Mouse (Mus musculus) layer of hippocampus, postnatal 25 days (tissue): Measurements from ENCODE around the gene Cd86. TPM values are rescaled to one million over a fixed set of nuclear protein-coding genes. Genes with fewer than 3 reads are reported as not detected.

Experiments
- DNase-seq, 2 experiments: peaks; one replicate each; pipeline ENCODE4 v3.0.0; 2022; ENCODE audit warnings: mixed read lengths in 2 of 2, low spot score in 1 of 2; ENCODE audit errors: extremely low spot score in 1 of 2
- total RNA-seq, 2 experiments: library from RNA; stranded (reverse); gene quantifications; 2 replicates each; pipeline ENCODE4 v1.2.3; 2021

The Cd86 gene
- total RNA-seq, 2 experiments from 2014 or later, result 1.0 to 1.1 TPM

- no peak for DNase-seq
Measured at GRCm38 (mm10) chr16:36661330-36661729, 4.6 kb downstream of the Cd86 start.

DNA sequence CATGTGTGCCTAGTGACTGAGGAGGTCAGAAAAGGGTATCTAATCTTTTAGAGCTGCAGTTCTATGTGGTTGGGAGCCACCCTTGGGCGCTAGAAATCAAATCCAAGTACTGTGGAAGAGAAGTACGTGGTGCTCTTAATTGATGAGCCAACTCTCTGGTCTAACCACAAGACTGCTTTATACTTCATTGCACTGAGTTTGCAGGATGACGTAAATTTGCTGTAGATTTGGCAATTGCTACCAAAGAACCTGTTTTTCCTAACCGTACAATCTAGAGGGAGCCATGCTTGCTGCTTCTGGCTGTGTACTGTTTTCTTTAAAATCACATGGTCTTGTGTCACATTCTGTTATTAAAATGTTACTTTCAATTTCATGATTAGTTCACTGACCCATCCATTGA, 10.0 kb downstream of the Cd86 start:
- no peak for DNase-seq

DNA sequence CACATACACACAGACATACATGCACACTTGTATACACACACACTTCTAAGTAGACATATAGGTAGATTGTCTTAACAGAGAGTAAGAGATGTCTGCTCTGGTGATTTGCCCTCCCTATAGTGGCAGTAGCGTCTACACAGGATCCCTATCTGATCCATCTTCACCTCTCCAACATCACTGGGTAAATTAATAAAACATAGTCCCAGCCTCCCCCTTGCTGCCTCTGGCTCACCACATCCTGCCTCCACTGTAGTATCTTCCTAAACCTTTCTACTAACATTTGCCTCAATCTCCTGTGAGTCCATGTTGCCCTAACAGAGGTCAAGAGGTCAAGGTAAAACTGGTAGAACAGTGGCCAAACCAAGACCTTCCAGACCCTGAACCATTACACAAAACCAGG, 10.7 kb downstream of the Cd86 start:
- DNase-seq, result no peak

DNA sequence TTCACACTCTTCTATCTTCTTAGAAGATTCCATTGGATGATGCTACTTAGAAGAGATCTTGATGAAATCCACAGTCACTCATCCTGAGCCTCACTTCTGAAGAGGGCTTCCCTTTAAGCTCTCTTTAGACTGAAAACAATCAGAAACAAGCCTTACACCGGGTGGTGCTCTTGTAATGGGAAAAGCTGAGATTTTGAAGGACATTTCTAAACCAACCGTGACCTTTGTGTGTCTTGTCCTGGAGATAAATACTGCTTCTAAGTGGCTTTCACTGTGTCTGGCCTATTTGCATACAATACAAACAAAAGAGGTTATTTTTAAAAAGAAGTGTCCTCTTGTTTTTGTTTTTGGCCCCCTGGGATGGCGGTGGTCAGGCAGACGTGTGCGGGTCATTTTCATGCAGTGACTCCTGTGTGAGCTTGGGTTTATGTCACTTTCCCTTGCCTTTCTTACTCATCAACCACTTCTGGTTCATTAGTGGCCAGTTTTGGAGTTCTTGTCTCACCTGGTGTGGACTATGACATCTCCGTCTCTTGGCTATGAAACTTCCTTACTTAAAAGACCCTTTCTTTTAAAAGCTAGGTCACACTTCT, 14.6 kb downstream of the Cd86 start:
- DNase-seq, result no peak

- no peak for DNase-seq
Measured at GRCm38 (mm10) chr16:36650511-36650910, 15.4 kb downstream of the Cd86 start.

- DNase-seq, result no peak
Measured at GRCm38 (mm10) chr16:36649304-36649703, 16.6 kb downstream of the Cd86 start.

DNA sequence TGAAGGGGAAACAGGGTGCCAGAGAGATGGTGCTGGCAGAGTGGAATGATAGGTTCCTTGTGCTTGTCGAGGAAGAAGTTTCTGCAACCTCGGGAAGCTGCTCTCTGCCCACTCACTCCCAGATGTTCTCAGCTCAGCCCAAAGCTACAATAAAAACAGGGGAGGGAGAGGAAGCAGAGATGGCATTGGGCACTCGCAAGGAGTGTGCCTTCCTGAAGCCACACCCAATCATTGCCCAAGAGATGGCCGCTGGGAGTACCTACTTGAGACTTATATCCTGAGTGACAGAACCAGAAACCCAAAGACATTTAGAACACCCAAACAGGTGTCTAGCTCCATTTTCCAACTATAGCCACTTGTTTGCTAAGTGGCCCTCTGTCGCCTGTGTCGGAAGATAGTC, 20.8 kb downstream of the Cd86 start:
- no peak for DNase-seq

GRCm38 (mm10) chr16:36642696-36643046, 23.2 kb downstream of the Cd86 start:
- no peak for DNase-seq

- no peak for DNase-seq
Measured at GRCm38 (mm10) chr16:36641830-36642695, 23.8 kb downstream of the Cd86 start.

DNA sequence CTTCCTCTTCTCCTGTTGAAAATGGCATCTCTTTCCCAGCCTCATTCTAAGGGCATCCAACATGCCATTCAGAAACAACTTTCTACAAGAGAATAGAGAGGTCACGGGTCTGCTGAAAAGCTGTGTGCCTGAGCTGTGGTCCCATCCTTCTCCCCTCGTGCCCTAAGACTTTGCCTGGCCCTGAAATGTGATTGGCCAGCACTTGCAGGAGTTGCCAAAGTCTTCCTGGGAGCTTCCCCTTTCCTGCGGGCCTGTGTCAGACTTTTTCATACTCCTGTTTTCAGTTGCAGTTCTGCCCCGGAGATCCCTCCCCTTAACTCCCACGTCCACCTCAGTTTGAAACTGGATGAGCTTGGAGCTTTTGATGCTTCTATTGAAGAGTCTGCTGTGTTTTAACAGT, 24.9 kb downstream of the Cd86 start:
- no peak for DNase-seq

DNA sequence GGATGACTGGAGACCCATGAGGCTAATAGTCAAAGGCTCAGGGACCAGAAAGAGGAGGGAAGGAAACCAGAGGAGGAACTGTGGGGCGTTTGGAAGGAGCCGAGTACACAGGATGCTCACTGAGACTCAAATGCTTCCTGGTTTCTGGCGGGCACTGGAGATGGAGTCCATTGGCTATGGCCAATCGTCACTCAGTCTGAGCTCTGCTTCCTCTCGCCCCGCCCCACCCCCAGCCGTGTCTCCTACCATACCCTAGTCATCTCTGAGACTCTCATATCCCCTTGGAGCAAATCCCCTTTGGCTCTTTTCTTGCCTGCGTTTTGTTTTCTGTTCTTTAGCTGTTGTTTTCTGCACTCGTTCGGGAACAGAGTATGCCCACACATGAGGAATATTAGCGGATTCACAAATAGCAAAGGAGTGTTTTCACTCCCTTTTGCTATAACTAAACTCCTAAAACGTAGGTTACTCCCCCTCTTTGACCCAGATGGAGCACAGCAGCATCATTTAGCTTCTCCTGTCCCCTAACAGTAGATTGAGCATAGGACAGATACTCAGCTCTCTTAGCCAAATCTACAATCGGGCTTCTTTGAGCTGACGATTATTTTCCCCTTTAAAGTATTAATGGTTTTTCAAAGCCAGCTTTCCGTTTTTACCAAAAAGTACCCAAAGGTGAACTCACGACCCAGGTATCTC, 25.9 kb downstream of the Cd86 start:
- no peak for DNase-seq

DNA sequence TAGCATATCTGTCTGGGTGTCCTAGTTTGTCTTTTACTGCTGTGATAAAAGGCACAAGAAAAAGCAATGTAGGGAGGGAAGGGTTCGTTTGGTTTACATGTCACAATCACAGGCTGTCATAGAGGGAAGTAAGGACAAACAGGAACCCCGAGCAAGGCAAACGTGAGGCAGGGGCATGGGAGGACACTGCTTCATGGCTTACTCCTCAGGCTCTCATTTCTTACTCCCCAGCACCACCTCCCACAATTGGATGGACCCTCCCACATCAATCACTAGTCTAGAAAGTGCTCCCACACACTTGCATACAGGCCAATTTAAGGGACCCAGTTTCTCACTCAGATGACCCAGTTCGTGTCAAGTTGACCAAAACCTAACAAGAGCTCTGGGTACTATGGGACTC, 29.1 kb downstream of the Cd86 start:
- no peak for DNase-seq

DNA sequence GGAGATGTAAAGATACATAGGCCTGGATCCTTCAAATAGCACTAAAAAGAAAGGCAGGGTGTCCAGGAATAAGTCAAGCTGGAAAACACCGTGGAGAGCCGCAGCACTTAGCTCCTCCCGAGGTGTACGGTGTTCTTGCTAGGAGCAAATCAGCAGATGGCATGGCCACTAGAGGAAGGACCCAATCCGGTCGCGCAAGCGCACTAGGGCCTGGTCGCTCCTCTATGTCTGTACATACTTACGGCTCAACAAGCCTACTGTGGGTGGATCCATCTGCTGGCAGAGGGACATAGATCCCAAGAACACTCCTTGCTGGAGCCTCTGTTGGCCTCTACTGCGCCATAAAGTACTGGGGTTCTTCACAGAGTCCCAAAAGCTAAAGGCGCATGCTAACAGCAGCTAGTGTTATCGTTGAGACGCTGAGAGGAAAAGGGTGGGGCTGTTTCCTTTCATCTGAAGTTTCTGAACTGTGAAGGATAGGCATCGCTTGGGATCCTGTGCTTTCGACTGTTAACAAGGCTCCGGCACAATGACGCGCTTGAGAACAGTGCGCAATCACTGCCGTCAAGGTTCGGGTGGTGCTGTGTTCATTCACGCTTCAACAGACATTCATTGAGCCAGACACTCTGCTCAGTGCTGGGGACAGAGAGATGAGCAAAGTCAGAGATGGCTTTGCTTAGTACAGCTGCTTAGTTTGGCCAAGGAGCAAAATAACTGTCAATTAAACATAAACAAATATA, 30.7 kb downstream of the Cd86 start:
- DNase-seq, result no peak

DNA sequence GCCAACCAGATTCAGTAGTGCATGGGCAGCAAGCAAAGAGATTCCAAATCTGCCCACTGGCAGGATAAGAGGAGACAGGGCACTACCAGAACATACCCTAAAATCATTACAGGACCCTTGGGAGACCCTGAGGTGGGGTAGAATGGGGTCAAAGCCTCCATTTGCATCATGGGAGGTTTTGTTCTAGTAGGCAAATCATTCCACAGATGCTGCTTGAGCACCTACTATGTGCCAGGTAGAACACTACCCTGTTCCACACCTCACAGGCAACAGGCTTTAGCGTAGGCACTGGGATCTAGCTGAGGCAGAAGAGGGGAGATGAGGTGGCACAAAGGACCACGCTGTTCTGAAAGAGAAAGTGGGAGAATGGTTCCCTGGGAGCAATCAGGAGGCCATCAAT, 31.5 kb downstream of the Cd86 start:
- no peak for DNase-seq

- DNase-seq, result no peak
Measured at GRCm38 (mm10) chr16:36632229-36632628, 33.7 kb downstream of the Cd86 start.

GRCm38 (mm10) chr16:36631607-36632006, 34.3 kb downstream of the Cd86 start:
- DNase-seq, result no peak

DNA sequence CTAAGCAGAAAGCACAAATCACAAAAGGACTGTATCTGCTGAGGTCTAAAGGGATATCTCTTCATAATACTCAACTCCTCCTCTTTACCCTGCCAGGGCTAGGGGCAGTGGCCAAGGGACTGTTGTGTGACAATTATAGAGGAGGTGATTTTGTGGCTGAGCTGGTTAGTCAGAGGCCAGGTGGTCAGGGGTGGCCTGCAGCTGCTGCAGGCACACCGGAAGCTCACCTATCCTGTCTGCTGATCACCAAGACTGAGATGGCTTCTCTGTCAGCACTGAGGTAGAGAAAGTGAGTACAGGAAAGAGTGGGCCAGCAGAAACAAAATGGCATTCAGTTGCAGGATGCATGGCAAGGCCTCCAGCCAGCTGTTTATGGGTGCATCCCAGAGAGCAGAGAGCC, 38.1 kb downstream of the Cd86 start:
- no peak for DNase-seq

DNA sequence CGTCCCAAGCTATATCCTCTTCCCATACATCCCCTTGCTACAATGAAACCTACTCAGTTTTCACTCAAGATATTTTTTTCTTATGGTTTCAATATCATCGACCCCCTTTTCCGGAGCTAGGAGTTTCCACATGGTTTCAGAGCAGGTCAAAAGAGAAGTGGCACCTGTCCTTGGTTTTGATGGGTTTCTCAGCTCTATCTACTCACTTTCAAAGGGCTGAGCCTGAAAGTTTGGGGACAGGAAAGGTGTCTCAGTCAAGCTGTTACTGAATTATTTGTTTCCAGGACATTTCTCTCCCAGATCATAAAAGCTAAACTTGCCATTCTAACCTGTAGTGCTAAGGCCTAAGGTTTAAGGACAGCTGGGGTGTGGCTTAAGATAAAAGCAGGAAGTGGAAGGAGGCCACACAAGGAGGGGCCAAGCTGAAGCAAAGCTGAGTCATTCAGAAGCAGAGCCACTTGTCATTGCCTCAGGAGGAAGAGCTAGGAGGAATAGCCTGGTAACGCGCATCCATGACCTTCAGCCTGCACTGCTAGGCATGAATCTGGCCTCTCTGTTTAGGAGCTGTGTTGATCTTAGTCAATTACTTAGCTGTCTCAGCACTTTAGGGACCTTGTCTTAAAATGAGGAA, 39.2 kb downstream of the Cd86 start:
- no peak for DNase-seq

- DNase-seq, result no peak
Measured at GRCm38 (mm10) chr16:36625909-36626308, 40.0 kb downstream of the Cd86 start.

DNA sequence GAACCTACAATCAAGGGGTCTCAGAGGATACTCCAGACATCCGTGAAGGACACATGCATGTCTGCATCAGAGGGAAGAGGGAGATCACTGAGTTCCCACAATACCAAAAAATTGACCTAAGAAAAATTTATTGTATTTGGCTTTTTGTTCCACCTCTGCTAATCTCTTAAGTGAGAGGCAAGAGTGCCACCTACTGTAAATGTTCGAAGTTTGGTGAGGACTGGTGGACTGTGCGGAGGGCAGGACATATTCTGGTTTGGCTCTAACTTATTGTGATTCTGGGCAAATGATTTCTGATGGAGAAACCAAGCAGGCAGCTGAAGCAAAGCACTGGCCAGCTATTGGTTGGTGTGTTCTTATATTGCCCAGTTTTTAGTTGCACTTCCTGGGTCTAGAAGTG, 43.6 kb downstream of the Cd86 start:
- no peak for DNase-seq

DNA sequence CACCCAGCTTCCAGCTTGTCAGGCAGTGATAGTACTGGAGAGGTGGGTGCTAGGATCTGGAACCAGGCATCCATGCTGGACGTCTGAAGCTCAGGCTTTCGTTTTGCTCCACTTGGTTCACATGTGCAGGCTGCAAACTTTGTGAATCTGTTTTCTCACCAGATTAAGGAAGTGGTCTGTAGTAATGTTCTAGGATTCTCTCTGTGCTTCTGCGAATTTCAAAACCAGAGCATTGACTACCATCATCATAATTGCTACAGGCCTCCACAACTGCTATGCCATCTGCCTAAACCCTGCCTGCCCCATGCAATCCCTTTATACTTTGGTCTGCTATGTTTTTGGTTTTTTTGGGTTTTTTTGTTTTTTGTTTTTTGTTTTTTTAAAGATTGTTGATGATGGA, 44.8 kb downstream of the Cd86 start:
- no peak for DNase-seq
